Mouse (Mus musculus) G1E (cell line): ENCODE results near the gene Bad.

Experiments
- CTCF ChIP-seq: IDR thresholded peaks from 2 replicates; pipeline ENCODE4 v1.5.1; 2012; ENCODE audit warnings: low read depth, low read length, inconsistent platforms, mixed read lengths
- GATA1 ChIP-seq: IDR thresholded peaks from 2 replicates; pipeline ENCODE4 v1.6.1; 2012; ENCODE audit warnings: borderline replicate concordance, low read length, inconsistent platforms, mixed read lengths
- GATA2 ChIP-seq: IDR thresholded peaks from 2 replicates; pipeline ENCODE4 v1.6.1; 2012; ENCODE audit warnings: low read depth, low read length, inconsistent platforms, borderline replicate concordance
- POLR2AphosphoS5 ChIP-seq: IDR thresholded peaks from 2 replicates; pipeline ENCODE4 v1.6.1; 2012; ENCODE audit warnings: low read depth, low read length, inconsistent platforms; ENCODE audit not compliant: insufficient replicate concordance
- TAL1 ChIP-seq: conservative IDR thresholded peaks from 2 replicates; pipeline ENCODE4 v1.6.1; 2012; ENCODE audit warnings: low read depth, low read length, inconsistent platforms, mixed read lengths

DNA sequence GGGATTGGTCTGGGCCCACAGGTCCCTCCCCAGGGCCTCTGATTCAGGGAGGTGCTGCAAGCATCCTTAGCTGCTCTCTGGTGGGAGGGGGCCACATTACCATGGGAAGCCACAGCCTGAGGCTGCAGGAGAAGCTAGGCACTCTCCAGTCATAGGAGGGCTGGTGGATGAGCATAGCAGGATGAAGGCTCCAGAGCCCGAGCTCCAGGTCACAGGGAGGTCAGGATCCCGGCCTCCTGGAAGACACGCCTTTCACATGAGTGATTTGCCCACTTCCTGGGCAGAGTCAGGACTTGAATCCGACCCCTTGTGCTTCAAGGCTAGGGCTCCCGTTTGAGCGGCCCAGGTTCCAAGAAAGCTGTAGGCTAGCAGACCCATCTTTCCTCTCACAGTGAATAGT lies 30.0 kb downstream of the Bad start:
- TF ChIP-seq CTCF (no peak), GATA1 (no peak), GATA2 (no peak), TAL1 (no peak), POLR2AphosphoS5 (no peak)
